Mouse (Mus musculus) hindbrain, embryonic 14.5 days (tissue): ENCODE data around the gene Mrpl38. TPM values are rescaled to one million over a fixed set of nuclear protein-coding genes. Genes with fewer than 3 reads are reported as not detected.
"Not testable (repeated sequence)": the region's sequence is repeated elsewhere in the genome, so short reads cannot be mapped to it uniquely, and the experiment has no call there.

Source experiments
- ATAC-seq: fragments of 200-750 bp; cut with Nextera tagmentation; 2 replicates; pipeline ENCODE4 v1.8.0; 2017; ENCODE audit warnings: moderate number of reproducible peaks, mild to moderate bottlenecking, moderate TSS enrichment, moderate library complexity; ENCODE audit not compliant: low FRiP score
- DNase-seq: peaks from one replicate; pipeline ENCODE4 v3.0.0-alpha.2; 2015; ENCODE audit warnings: low spot score
- H3K27ac ChIP-seq: fragments of 300-500 bp; sonication (generic); 2 replicates; pipeline ENCODE4 v1.5.1; 2014; ENCODE audit warnings: mild to moderate bottlenecking, moderate library complexity
- H3K27me3 ChIP-seq: fragments of 300-500 bp; sonication (generic); 2 replicates; pipeline ENCODE4 v1.6.1; 2014; ENCODE audit warnings: mild to moderate bottlenecking, low read length, mixed read lengths; ENCODE audit not compliant: control insufficient read depth, insufficient read depth
- H3K36me3 ChIP-seq: fragments of 300-500 bp; sonication (generic); replicated peaks from 2 replicates; pipeline ENCODE4 v1.6.1; 2014; ENCODE audit not compliant: control insufficient read depth, insufficient read depth
- H3K4me1 ChIP-seq: fragments of 300-500 bp; sonication (generic); replicated peaks from 2 replicates; pipeline ENCODE4 v1.6.1; 2014; ENCODE audit warnings: antibody characterized with exemption, low read length, mixed read lengths; ENCODE audit not compliant: control insufficient read depth, insufficient read depth
- H3K4me2 ChIP-seq: fragments of 300-500 bp; sonication (generic); replicated peaks from 2 replicates; pipeline ENCODE4 v1.6.1; 2014; ENCODE audit warnings: mild to moderate bottlenecking, moderate library complexity
- H3K4me3 ChIP-seq: fragments of 300-500 bp; sonication (generic); replicated peaks from 2 replicates; pipeline ENCODE4 v1.5.1; 2014; ENCODE audit warnings: mild to moderate bottlenecking, low read length
- H3K9ac ChIP-seq: fragments of 300-500 bp; sonication (generic); 2 replicates; pipeline ENCODE4 v1.6.1; 2014
- H3K9me3 ChIP-seq: fragments of 300-500 bp; sonication (generic); 2 replicates; pipeline ENCODE4 v1.6.1; 2016; ENCODE audit warnings: low read length; ENCODE audit not compliant: control insufficient read depth
- WGBS: fragments of 180-500 bp; shearing (Covaris S2); extraction: QIAGEN DNeasy Blood & Tissue Kit; methylation state at CpG from one replicate; pipeline ENCODE4 v1.1.7; 2014; 5-methylcytosine and 5-hydroxymethylcytosine counted together
- polyA plus RNA-seq: library from polyadenylated mRNA; unstranded; fragments of >200 nt; fragmentation: Nextera tagmentation; extraction: Ambion mirVana; gene quantifications from 2 replicates; pipeline ENCODE4 v1.2.1, GENCODE M21; 2014

Mrpl38 gene
- polyA plus RNA-seq, 1 experiment from 2014 or later: 79.4 TPM

- Histone ChIP-seq H3K9ac (no peak overlapping the region), H3K36me3 (no peaks in the 10 kb centered on the region), H3K9me3 (no peaks in the 10 kb centered on the region), H3K4me3 (no peak overlapping the region), H3K4me2 (no peak overlapping the region), H3K27me3 (peaks cover 16% of the 10 kb centered on the region), H3K4me1 (peaks cover 19% of the 10 kb centered on the region), H3K27ac (peak overlapping the region; percentile 76)
- DNase-seq: peak; percentile 57
- ATAC-seq: peak; percentile 78
- WGBS: 32% methylated on average over 11 of the region's 11 CpGs
These were observed 36.7 kb downstream of the Mrpl38 start for GRCm38 (mm10) chr11:116101931-116102381.

DNA sequence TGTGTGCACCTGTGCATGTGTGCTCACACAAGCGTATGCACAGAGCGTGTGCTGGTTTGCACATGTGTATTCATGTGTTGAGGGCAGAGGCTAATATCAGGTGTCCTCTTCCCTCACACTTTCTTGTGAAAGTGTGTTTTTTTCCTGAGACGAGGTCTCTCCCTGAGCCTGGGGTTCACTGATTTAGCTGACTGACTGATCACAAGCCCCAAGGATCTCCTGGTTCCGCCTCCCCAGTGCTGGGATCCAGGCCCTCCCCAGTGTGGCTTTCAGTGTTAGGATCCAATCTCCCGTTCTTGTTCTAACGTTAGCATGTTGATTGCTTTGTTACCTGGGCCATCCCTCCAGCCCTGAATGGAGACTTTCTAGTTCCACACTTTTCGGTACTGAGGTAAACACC, 37.8 kb downstream of the Mrpl38 start:
- Histone ChIP-seq H3K4me1 (peaks cover 13% of the 10 kb centered on the region), H3K27me3 (peaks cover 5% of the 10 kb centered on the region; the same call in 1 of the 2 replicates), H3K4me3 (no peak overlapping the region), H3K4me2 (no peak overlapping the region), H3K9me3 (no peaks in the 10 kb centered on the region), H3K36me3 (no peaks in the 10 kb centered on the region), H3K27ac (peak overlapping the region; percentile 76; the same call in 1 of the 2 replicates), H3K9ac (no peak overlapping the region)
- 84% methylated on average over 7 of the region's 7 CpGs for WGBS
- no peak for DNase-seq
- ATAC-seq: no peak

DNA sequence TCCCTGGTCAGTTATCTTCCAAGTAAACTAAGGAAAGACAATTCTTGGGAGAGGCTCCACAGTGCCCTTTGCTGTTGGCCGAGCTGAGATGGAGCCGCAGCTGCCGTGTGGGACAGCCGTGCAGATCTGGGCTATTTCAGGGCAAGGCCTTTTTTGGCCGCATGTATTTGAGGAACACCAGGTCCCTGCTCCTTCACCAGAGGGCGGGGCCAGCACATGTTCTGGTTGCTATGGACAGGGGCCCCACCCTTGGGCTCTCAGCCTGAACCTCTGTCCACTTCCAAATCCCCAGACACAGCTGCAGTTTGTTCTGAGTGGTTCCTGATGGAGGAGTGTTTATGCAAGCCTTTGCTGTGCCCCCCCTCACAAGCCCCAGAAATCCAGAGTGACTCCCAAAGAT, 38.3 kb downstream of the Mrpl38 start:
- WGBS: 87% methylated on average over 6 of the region's 6 CpGs
- peaks cover under 1% of the 10 kb centered on the region; the same call in 1 of the 2 replicates for H3K27me3 ChIP-seq
- H3K4me1 ChIP-seq: peaks cover 12% of the 10 kb centered on the region
- H3K9me3 ChIP-seq: no peaks in the 10 kb centered on the region
- H3K9ac ChIP-seq: no peak overlapping the region
- H3K27ac ChIP-seq: no peak overlapping the region
- DNase-seq: no peak
- H3K36me3 ChIP-seq: no peaks in the 10 kb centered on the region
- H3K4me3 ChIP-seq: no peak overlapping the region
- no peak for ATAC-seq
- no peak overlapping the region for H3K4me2 ChIP-seq

- H3K36me3 ChIP-seq: no peaks in the 10 kb centered on the region
- H3K4me1 ChIP-seq: peaks cover 10% of the 10 kb centered on the region
- H3K4me2 ChIP-seq: no peak overlapping the region
- H3K27ac ChIP-seq: no peak overlapping the region
- no peaks in the 10 kb centered on the region for H3K9me3 ChIP-seq
- DNase-seq: no peak
- ATAC-seq: no peak
- no peak overlapping the region for H3K9ac ChIP-seq
- 82% methylated on average over 6 of the region's 6 CpGs for WGBS
- H3K4me3 ChIP-seq: no peak overlapping the region
- H3K27me3 ChIP-seq: no peaks in the 10 kb centered on the region
These were observed 39.2 kb downstream of the Mrpl38 start for GRCm38 (mm10) chr11:116099462-116099861.

- no peak overlapping the region for H3K4me3 ChIP-seq
- H3K4me2 ChIP-seq: no peak overlapping the region
- no peak for DNase-seq
- H3K27ac ChIP-seq: no peak overlapping the region
- no peak for ATAC-seq
- H3K36me3 ChIP-seq: no peaks in the 10 kb centered on the region
- H3K4me1 ChIP-seq: peaks cover 4% of the 10 kb centered on the region
- no peaks in the 10 kb centered on the region for H3K9me3 ChIP-seq
- 80% methylated on average over 14 of the region's 14 CpGs for WGBS
- no peak overlapping the region for H3K9ac ChIP-seq
- H3K27me3 ChIP-seq: no peaks in the 10 kb centered on the region
These were observed 39.8 kb downstream of the Mrpl38 start for GRCm38 (mm10) chr11:116098711-116099460.

- H3K36me3 ChIP-seq: no peaks in the 10 kb centered on the region
- H3K9ac ChIP-seq: no peak overlapping the region
- DNase-seq (no peak), ATAC-seq (no peak)
- H3K4me3 ChIP-seq: no peak overlapping the region
- H3K27ac ChIP-seq: no peak overlapping the region
- 90% methylated on average over 5 of the region's 5 CpGs for WGBS
- H3K27me3 ChIP-seq: no peaks in the 10 kb centered on the region
- no peak overlapping the region for H3K4me2 ChIP-seq
- no peaks in the 10 kb centered on the region for H3K9me3 ChIP-seq
- H3K4me1 ChIP-seq: no peaks in the 10 kb centered on the region
These were observed 42.2 kb downstream of the Mrpl38 start for GRCm38 (mm10) chr11:116096213-116097108.

GRCm38 (mm10) chr11:116095573-116095972, 43.1 kb downstream of the Mrpl38 start:
- DNase-seq (no peak), ATAC-seq (no peak)
- Histone ChIP-seq H3K9ac (no peak overlapping the region), H3K27me3 (no peaks in the 10 kb centered on the region), H3K4me3 (no peak overlapping the region), H3K9me3 (no peaks in the 10 kb centered on the region), H3K36me3 (no peaks in the 10 kb centered on the region), H3K4me1 (no peaks in the 10 kb centered on the region), H3K27ac (no peak overlapping the region), H3K4me2 (no peak overlapping the region)
- WGBS: 70% methylated on average over 3 of the region's 3 CpGs

DNA sequence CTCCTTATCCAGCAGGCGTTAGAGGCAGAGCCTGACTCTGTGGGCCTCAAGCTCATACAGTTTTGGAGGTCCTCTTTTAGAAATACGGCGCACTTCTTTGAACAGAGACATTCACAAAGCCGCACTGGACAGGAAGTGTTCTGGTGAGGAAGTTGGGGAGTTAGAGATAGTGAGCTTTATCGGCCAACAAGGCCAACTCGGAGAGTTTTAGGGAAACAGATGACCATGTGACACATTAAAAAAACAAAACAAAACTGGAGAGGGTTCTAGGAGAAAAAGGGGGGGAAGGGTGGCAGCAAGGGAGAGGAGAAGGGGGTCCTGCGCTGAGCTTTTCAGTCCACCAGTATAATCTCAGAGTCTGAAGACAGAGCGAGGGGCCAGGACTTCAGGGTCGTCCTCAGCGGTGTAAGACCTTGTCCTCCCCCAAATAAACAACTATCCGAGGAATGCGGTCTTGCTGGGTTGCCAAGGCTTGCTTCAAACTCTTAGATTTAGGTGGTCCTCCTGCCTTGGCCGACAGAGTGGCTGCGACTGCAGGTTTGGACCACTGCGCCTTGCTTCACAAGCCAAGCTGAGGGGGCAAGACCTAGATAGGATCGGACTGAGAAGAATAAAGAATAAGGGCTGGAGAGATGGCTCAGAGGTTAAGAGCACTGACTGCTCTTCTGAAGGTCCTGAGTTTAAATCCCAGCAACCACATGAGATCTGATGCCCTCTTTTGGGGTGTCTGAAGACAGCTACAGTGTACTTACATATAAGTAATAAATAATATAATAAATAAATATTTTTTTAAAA, 44.7 kb downstream of the Mrpl38 start:
- H3K4me3 ChIP-seq: no peak overlapping the region
- no peaks in the 10 kb centered on the region for H3K4me1 ChIP-seq
- no peaks in the 10 kb centered on the region for H3K9me3 ChIP-seq
- no peak overlapping the region for H3K27ac ChIP-seq
- WGBS: 71% methylated on average over 16 of the region's 16 CpGs
- H3K4me2 ChIP-seq: no peak overlapping the region
- H3K9ac ChIP-seq: no peak overlapping the region
- ATAC-seq (no peak), DNase-seq (no peak)
- no peaks in the 10 kb centered on the region for H3K27me3 ChIP-seq
- H3K36me3 ChIP-seq: no peaks in the 10 kb centered on the region

GRCm38 (mm10) chr11:116092959-116093358, 45.7 kb downstream of the Mrpl38 start:
- H3K27ac ChIP-seq, H3K27me3 ChIP-seq, H3K4me3 ChIP-seq, H3K4me2 ChIP-seq, DNase-seq, H3K9ac ChIP-seq, H3K4me1 ChIP-seq, H3K36me3 ChIP-seq, ATAC-seq, H3K9me3 ChIP-seq: not testable (repeated sequence)
- WGBS: 91% methylated on average over 6 of the region's 6 CpGs
